Mouse (Mus musculus) left cerebral cortex, adult 2 months (tissue): ENCODE results near the gene Hmgb3. TPM values are rescaled to one million over a fixed set of nuclear protein-coding genes. Genes with fewer than 3 reads are reported as not detected.

Source experiments
- DNase-seq, 2 experiments: peaks; one replicate each; pipeline ENCODE4 v3.0.0; 2021 to 2022; ENCODE audit warnings: low spot score in 2 of 2, mixed read lengths in 1 of 2; ENCODE audit errors: extremely low spot score in 1 of 2
- H3K27ac ChIP-seq: fragments of 200-600 bp; 2 replicates; pipeline ENCODE4 v1.8.1; 2022
- H3K4me3 ChIP-seq: fragments of 200-600 bp; 2 replicates; pipeline ENCODE4 v1.8.1; 2022
- CTCF ChIP-seq: fragments of 200-600 bp; IDR thresholded peaks from 2 replicates; pipeline ENCODE4 v1.8.1; 2022; ENCODE audit warnings: antibody characterized with exemption, mild to moderate bottlenecking, moderate library complexity
- intact Hi-C: fragments of 180-260 bp; cut with DNase I; formaldehyde crosslinking; loops from one replicate; pipeline ENCODE4 v1.15.1; 2025
- microRNA-seq, 2 experiments: library from miRNA; unstranded; fragments of <30 nt; microRNA quantifications; one replicate each; pipeline ENCODE4 v1.2.0; 2021
- total RNA-seq, 2 experiments: library from RNA; stranded (reverse); gene quantifications; 2 replicates each; pipeline ENCODE4 v1.2.3; 2021

Gene Hmgb3
- total RNA-seq, 2 experiments from 2014 or later, result 24.0 to 33.7 TPM

DNA sequence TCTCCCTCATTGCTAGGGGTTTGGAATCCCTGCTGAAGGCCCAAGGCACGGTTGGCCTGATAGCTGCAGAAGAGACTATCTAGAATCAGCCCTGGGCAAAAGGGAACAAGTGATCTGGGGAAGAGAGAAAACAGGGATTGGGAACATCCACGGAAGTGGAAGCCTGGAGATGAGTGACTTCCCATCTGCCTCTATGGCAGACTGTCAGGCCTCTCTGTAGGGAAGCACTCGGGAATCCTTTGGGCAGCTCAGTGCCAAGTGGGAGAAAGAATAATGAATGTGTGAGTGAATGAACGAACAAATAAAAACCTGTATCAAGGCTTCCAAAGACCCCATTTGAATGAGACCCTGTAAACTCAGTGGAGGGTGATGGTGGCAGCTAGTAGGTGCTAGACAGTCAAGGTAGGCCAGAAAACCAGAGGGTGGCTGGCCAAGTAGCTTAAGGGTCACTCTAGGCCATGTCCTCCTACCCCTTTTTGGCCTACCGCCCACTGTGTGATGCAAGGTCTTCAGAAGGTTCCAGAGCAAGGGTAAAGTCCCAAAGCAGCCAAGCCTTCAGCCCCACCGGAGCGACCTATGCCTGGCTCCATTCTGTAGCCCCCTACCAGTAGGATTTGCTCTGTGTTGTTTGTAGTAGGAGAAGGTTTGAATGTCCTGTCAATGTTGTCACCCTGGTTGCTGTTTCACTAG, 14.8 kb upstream of the Hmgb3 start:
- intact Hi-C loops, result no loop called here

DNA sequence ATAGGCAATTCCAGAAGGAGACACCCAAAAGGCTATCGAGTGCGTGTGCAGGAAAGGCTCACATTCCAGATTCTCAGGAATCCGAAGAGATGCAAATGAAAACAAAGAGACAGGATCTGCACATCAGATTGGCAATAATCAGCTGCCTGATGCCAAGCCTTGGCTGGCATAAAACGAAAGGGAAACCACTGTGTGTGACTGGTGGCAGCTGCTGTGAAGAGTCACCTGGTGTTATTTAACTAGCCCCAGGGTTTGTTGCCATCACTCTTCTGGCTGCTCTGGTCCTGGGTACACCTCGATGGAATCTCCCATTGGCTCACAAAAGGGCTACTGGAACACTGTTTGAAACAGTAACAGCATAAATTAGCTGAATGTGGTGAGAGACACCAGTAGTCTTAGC, 11.0 kb upstream of the Hmgb3 start:
- intact Hi-C loops, result no loop called here
- no peak for DNase-seq
- Histone ChIP-seq H3K4me3 (no peak overlapping the region), H3K27ac (no peak overlapping the region)
- TF ChIP-seq CTCF, result no peak

More for the DNA sequence above, 14.8 kb upstream of the Hmgb3 start:
- DNase-seq, result no peak
- no peak overlapping the region for H3K4me3 ChIP-seq
- no peak overlapping the region for H3K27ac ChIP-seq
- no peak for TF ChIP-seq CTCF

DNA sequence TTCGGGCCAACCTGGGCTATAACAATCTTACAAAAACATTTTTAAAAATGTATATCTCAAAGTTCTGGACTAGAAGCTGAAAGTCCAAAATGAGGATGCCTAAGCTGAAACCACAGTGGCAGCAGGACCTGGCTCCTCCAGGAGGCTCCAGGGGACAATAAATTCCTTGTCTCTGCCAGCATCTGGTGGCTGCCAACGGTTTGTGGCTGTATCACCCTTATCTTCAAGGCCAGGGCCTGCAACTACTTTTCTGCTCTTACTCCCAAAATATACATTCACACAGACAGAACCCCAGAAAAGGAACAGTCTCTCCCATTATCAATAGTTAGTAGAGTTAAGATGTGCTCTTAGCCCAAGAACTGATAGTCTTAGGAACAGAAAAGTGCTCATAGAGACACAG, 10.6 kb upstream of the Hmgb3 start:
- no peak for TF ChIP-seq CTCF
- H3K27ac ChIP-seq, result no peak overlapping the region
- no peak for DNase-seq
- intact Hi-C loops, result no loop called here
- no peak overlapping the region for H3K4me3 ChIP-seq

DNA sequence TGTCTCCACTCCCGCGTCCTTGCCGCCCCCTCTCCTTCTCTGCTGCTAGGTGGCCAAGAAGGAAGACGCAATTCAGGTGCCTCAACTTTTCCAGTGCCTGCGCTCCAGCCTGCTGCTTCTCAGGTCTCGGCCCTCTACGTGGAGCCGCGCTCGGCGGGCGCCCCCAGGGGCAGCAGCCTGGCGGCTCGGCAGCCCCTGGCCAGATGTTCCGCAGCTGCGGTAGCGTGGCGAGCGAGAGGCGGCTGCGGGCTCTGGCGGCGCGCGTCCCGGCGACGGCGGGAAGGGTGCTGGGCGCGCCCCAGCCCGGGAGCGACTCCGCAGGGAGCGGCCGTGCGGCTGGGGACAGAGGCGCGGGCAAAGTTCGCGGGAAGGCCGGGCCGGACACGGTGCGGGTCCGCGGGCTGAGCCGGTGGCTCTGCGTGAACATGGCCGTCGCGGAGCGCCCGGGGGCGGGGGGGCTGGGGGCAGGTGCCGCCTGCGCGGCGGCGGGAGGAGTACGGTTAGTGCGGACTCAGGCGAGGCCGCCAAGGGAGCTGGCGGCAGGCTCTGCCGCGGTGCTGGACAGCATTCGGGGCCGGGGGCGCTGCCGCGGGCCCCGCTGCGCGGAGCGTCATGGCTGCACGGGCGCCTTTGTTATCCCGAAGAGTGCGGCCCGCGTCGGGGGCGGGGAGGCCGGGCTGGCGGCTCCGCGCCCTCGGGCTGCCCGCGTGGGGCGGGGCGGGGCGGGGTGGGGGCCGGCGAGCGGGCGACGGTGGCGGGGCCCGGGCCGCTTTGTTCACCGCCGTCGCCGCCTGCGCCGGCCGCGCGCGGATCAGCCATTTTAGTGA, 610 bp downstream of the Hmgb3 start:
- DNase-seq, result peak; percentile 12 to 17
- Histone ChIP-seq H3K4me3 (peak overlapping the region; percentile 58), H3K27ac (no peak overlapping the region)
- TF ChIP-seq CTCF, result no peak
- intact Hi-C loops, result loop anchor here (1.0 to 5.0 kb wide), 3 partner anchors 46 to 128 kb away; no protein-coding TSS in a partner anchor

DNA sequence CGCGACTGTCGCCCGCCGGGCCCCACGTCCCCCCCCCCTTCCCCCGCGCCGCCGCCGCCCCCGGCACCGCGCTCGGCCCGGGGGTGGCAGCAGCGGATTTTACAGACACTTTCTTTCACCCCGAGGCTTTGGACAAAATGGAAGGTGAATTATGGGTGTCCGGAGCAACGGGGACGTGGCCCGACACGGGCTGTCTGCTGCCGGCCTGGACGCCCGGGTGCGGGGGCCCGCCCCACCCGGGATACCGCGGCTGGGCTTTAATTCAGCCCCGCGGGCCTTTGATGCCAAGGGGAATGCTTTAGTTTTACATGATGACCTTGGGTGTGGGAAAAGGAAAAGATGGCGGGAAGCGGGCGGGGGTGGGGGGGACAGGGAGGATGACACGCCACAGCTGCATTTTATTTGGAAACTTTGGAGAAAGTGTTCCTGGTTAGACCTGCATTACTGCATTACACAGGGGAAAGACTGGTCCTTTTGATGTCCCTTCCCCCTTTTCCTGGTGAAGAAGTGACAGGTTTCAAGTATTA, 1.3 kb downstream of the Hmgb3 start:
- Histone ChIP-seq H3K4me3 (peak overlapping the region; percentile 50), H3K27ac (no peak overlapping the region)
- DNase-seq, result no peak
- no peak for TF ChIP-seq CTCF
- intact Hi-C loops, result loop anchor here (1.0 to 5.0 kb wide), 3 partner anchors 45 to 128 kb away; no protein-coding TSS in a partner anchor

DNA sequence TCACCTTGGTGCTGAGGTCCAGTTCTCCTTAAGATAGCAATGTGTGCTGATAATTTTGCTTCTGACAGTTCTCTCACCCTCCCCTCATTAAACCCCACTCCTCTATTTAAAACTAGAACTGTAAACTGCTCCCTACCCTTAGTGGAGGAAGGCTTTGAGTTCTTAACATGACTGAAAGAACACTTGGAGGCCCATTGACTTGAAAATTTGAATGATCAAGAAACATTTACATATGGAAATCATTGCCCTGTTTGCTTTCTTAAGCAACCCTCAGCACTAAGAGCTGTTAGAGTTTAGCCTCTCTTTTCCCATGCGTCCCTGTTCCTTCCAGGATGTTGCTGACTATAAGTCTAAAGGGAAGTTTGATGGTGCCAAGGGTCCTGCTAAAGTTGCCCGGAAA, 3.6 kb downstream of the Hmgb3 start:
- DNase-seq, result no peak
- intact Hi-C loops, result loop anchor here (5.0 kb wide), 1 partner anchor 43 kb away; no protein-coding TSS in a partner anchor
- Histone ChIP-seq H3K4me3 (no peak overlapping the region), H3K27ac (no peak overlapping the region)
- TF ChIP-seq CTCF, result no peak

DNA sequence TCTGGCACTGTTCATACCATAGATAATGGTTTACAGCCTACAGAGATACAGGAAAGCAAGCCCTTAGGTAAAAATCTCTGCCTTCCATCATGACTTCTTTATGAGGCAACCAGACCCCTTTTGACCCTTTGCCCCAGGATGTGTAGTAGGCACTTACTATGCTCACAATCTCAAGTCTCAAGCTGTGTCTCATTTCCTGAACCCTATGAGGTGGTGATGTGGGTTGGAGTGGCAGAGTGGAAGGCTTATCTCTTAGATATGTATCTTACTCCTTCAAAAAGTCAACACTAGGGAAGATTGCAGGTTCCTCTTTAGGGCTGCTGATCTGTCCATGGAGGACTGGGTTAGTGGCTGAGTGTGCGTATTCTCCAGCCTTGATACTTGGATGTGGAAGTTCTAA, 5.1 kb downstream of the Hmgb3 start:
- no peak for DNase-seq
- no peak overlapping the region for H3K4me3 ChIP-seq
- no peak overlapping the region for H3K27ac ChIP-seq
- no peak for TF ChIP-seq CTCF
- intact Hi-C loops, result no loop called here

DNA sequence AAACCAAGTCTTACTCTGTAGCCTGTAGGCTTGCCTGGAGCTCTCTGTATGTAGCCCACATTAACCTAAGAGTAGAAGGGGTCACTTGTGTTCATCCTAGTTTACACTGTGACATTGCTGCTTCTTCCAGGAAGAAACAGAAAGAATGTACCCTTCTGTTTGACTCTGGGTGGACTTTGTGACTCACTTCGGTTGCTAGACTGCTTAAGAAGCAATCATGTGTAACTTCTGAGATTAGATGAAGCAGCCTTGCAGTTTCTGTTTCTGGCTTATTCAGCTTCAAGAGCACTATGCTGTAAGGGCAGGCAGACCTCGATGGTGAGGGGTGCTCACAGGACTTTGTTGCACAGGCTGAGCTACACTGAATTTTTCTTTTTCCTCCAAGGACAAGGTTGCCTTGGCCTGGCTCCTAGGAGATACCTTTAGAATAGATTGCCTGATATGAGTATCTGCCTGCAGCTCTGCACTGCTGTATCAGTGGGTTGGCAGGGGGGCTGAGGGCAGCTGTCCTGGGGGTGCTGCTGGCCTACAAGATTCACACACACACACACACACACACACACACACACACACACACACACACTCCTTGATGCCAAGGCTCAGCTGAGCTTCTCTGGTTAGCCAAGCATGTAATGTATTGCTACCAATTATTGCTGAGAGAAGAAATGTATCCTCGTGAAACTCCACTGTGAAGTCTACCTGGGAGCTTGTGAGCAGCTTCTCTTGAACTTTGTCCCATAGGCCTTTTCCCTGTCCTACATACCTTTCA, 17.6 kb downstream of the Hmgb3 start:
- DNase-seq, result no peak
- no peak overlapping the region for H3K4me3 ChIP-seq
- TF ChIP-seq CTCF, result no peak
- intact Hi-C loops, result no loop called here
- H3K27ac ChIP-seq, result no peak overlapping the region

DNA sequence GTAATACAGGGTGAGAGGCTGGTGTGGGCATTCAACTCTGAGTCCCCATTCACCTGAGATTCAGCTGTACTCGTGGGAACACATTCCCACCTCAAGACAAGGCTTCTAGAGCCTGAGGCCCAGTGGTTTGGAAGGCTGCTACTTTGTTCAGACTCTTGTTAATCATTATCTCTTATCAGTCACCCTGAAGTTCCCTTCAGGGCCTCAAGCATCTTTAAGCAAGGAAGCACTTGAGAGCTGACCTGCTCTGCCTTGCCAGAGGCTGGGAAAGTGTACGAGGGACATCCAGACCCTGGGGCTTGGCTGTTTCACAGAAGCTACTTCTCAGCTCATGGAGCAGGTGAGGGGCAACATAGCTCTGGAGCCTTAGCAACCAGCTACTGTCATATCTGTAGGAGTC, 19.8 kb downstream of the Hmgb3 start:
- Histone ChIP-seq H3K27ac (no peak overlapping the region), H3K4me3 (no peak overlapping the region)
- TF ChIP-seq CTCF, result no peak
- DNase-seq, result no peak
- intact Hi-C loops, result no loop called here

DNA sequence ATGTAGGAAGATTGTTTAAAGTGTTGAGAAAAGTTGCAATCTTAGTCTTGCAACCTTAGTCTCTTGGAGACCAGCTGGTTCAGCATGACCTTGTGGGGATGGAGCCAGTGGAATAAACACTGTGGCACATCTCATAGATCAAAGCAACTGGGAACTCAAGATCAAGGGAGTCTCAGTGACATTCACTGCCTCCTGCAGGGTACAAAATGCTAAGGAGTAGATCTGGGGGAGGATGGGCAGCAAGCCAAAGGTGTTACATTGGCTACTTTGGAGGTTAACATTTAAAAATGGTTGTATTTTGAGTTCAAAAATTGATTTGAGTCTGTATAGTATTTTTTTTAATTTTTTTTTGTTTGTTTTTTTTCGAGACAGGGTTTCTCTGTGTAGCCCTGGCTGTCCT, 33.5 kb downstream of the Hmgb3 start:
- no peak overlapping the region for H3K27ac ChIP-seq
- DNase-seq, result no peak
- intact Hi-C loops, result no loop called here
- no peak overlapping the region for H3K4me3 ChIP-seq
- TF ChIP-seq CTCF, result no peak

DNA sequence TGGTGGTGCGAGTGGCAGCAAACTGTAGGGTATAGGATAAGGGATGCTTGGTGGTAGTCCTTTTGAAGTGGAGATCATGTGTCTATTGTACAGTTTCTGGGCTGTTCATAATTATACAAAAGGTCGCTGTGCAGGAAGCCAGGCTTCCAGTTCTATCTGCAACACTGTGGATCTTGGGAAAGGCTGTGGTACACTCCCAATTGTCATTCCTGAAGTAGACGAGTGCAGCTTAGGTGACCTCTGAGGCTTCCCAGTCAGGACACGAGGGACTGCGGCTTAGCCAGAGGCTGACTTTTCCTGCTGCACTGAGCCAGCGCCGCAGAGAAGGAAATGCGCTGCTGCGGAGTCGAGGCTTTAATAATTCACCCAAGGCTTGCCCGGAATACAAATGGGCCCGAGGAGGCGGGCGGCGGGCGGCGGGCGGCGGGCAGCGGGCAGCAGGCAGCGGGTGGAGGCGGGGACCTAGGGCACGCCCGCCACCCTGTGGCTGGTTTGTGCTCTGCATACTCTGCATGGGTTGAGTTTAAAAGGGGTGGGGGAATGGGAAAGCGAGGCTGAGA, 45.4 kb downstream of the Hmgb3 start:
- no peak overlapping the region for H3K27ac ChIP-seq
- intact Hi-C loops, result loop anchor here (1.0 to 5.0 kb wide), 3 partner anchors 44 to 345 kb away; partner anchors contain the start of gene Hmgb3
- TF ChIP-seq CTCF, result peak; percentile 66

More for the DNA sequence above, 45.4 kb downstream of the Hmgb3 start:
- DNase-seq, result peak; percentile 35 to 45
- H3K4me3 ChIP-seq, result no peak overlapping the region

Small RNAs within 50 kb of the gene (microRNA-seq; reads per million reads assigned to microRNA genes)
- gene Gm23945, result 0 reads per million in 2 experiments

Other genes with a start within 250 kb of the Hmgb3 start
- gene Mtmr1, start 191.2 kb upstream of the Hmgb3 start, total RNA-seq, result 10 to 100 TPM; 44.4 to 47.4 TPM
- 10 to 100 TPM; 65.6 to 66.7 TPM for gene Cd99l2, start 63.1 kb upstream of the Hmgb3 start, total RNA-seq
- gene Gpr50, start 107.7 kb downstream of the Hmgb3 start, total RNA-seq, result under 1 TPM; 0.34 to 0.37 TPM